Mouse (Mus musculus): Measurements from ENCODE around the gene Rdh1.

The Rdh1 gene

GRCm38 (mm10) chr10:127759181-127760110 lies at the start of gene Rdh1, which contains the start of gene Rdh16f1:
Gene Rdh1 (plus strand): TSS chr10:127759721.
Gene Rdh16f1 (plus strand): TSS chr10:127759787.
- peak in 1 of 2 experiments; percentile 4 for DNase-seq (ENCODE audit: low spot score in 2 of 2)

- DNase-seq (ENCODE audit: low spot score in 2 of 2) = no peak
Measured at GRCm38 (mm10) chr10:127710331-127710730, 49.2 kb upstream of the Rdh1 start.

GRCm38 (mm10) chr10:127712736-127713135 lies 46.8 kb upstream of the Rdh1 start:
- no peak for DNase-seq (ENCODE audit: low spot score in 2 of 2)

- DNase-seq (ENCODE audit: low spot score in 2 of 2) = no peak
Measured at GRCm38 (mm10) chr10:127721671-127722418, 37.7 kb upstream of the Rdh1 start.

- no peak for DNase-seq (ENCODE audit: low spot score in 2 of 2)
Measured at GRCm38 (mm10) chr10:127724178-127724577, 35.3 kb upstream of the Rdh1 start, which contains the start of gene Tac2. Gene Tac2 (plus strand): TSS chr10:127724478.

GRCm38 (mm10) chr10:127725136-127725535 lies 34.4 kb upstream of the Rdh1 start:
- no peak for DNase-seq (ENCODE audit: low spot score in 2 of 2)

GRCm38 (mm10) chr10:127728437-127728836 lies 31.1 kb upstream of the Rdh1 start:
- DNase-seq (ENCODE audit: low spot score in 2 of 2) = no peak

GRCm38 (mm10) chr10:127730285-127730932 lies 29.1 kb upstream of the Rdh1 start:
- DNase-seq (ENCODE audit: low spot score in 2 of 2) = no peak

GRCm38 (mm10) chr10:127730933-127731310 lies 28.6 kb upstream of the Rdh1 start:
- DNase-seq (ENCODE audit: low spot score in 2 of 2) = no peak

GRCm38 (mm10) chr10:127731397-127731796 lies 28.1 kb upstream of the Rdh1 start:
- no peak for DNase-seq (ENCODE audit: low spot score in 2 of 2)

GRCm38 (mm10) chr10:127734434-127734833 lies 25.1 kb upstream of the Rdh1 start:
- no peak for DNase-seq (ENCODE audit: low spot score in 2 of 2)

GRCm38 (mm10) chr10:127736266-127736665 lies 23.3 kb upstream of the Rdh1 start:
- DNase-seq (ENCODE audit: low spot score in 2 of 2) = no peak

GRCm38 (mm10) chr10:127736916-127737315 lies 22.6 kb upstream of the Rdh1 start:
- DNase-seq (ENCODE audit: low spot score in 2 of 2) = no peak

GRCm38 (mm10) chr10:127737552-127737951 lies 22.0 kb upstream of the Rdh1 start:
- no peak for DNase-seq (ENCODE audit: low spot score in 2 of 2)

- DNase-seq (ENCODE audit: low spot score in 2 of 2) = peak; percentile 51 to 76
Measured at GRCm38 (mm10) chr10:127738151-127738882, 21.2 kb upstream of the Rdh1 start.

GRCm38 (mm10) chr10:127739083-127739660 lies 20.3 kb upstream of the Rdh1 start, which contains the start of gene Zbtb39:
Gene Zbtb39 (plus strand): TSS chr10:127739538.
- DNase-seq (ENCODE audit: low spot score in 2 of 2) = peak; percentile 74 to 82

GRCm38 (mm10) chr10:127739661-127740161 lies 19.8 kb upstream of the Rdh1 start:
- peak; percentile 53 to 66 for DNase-seq (ENCODE audit: low spot score in 2 of 2)

- peak in 1 of 2 experiments; percentile 68 for DNase-seq (ENCODE audit: low spot score in 2 of 2)
Measured at GRCm38 (mm10) chr10:127744661-127745060, 14.9 kb upstream of the Rdh1 start.

- DNase-seq (ENCODE audit: low spot score in 2 of 2) = no peak
Measured at GRCm38 (mm10) chr10:127745886-127746285, 13.6 kb upstream of the Rdh1 start.

GRCm38 (mm10) chr10:127747254-127747653 lies 12.3 kb upstream of the Rdh1 start:
- no peak for DNase-seq (ENCODE audit: low spot score in 2 of 2)
